Mouse (Mus musculus) ES-Bruce4 (cell line): ENCODE data around the gene Tmem30a. TPM values are rescaled to one million over a fixed set of nuclear protein-coding genes. Genes with fewer than 3 reads are reported as not detected.

Experiments
- H3K27ac ChIP-seq: 2 replicates; pipeline ENCODE4 v1.5.1; 2012; ENCODE audit warnings: low read length, inconsistent platforms; ENCODE audit not compliant: insufficient read depth
- H3K27me3 ChIP-seq: 2 replicates; pipeline ENCODE4 v1.6.1; 2012; ENCODE audit warnings: mild to moderate bottlenecking, low read length, inconsistent platforms; ENCODE audit not compliant: control insufficient read depth, poor library complexity, insufficient read depth, severe bottlenecking
- H3K36me3 ChIP-seq: 2 replicates; pipeline ENCODE4 v1.6.1; 2012; ENCODE audit warnings: inconsistent platforms, mild to moderate bottlenecking, low read length, moderate library complexity; ENCODE audit not compliant: control insufficient read depth, poor library complexity, insufficient read depth, severe bottlenecking
- H3K4me1 ChIP-seq: one replicate; pipeline ENCODE4 v1.8.1; 2011; ENCODE audit warnings: low read length; ENCODE audit not compliant: control insufficient read depth, insufficient read depth
- H3K4me3 ChIP-seq: 2 replicates; pipeline ENCODE4 v1.5.1; 2011; ENCODE audit warnings: low read depth, mild to moderate bottlenecking, low read length
- H3K9ac ChIP-seq: 2 replicates; pipeline ENCODE4 v1.6.1; 2012; ENCODE audit warnings: low read depth, mild to moderate bottlenecking, inconsistent platforms; ENCODE audit not compliant: poor library complexity, severe bottlenecking
- H3K9me3 ChIP-seq: replicated peaks from 2 replicates; pipeline ENCODE4 v1.6.1; 2012; ENCODE audit warnings: mild to moderate bottlenecking, low read length, inconsistent platforms; ENCODE audit not compliant: control insufficient read depth, poor library complexity, insufficient read depth, severe bottlenecking
- CTCF ChIP-seq: IDR thresholded peaks from one replicate; pipeline ENCODE4 v1.8.1; 2011; ENCODE audit warnings: low read depth, low read length
- EP300 ChIP-seq: IDR thresholded peaks from 2 replicates; pipeline ENCODE4 v1.6.1; 2011; ENCODE audit warnings: low read depth, low read length; ENCODE audit not compliant: insufficient read depth
- POLR2A ChIP-seq: IDR thresholded peaks from one replicate; pipeline ENCODE4 v1.8.1; 2011; ENCODE audit warnings: low read length; ENCODE audit not compliant: insufficient read depth
- polyA plus RNA-seq: library from polyadenylated mRNA; stranded (reverse); fragments of >200 nt; gene quantifications from 2 replicates; pipeline ENCODE4 v1.2.4, GENCODE M21; 2011; ENCODE audit warnings: low read depth; ENCODE audit not compliant: missing spikeins, insufficient read depth, insufficient read length

The Tmem30a gene
- polyA plus RNA-seq, 1 experiment, result 58.8 TPM

DNA sequence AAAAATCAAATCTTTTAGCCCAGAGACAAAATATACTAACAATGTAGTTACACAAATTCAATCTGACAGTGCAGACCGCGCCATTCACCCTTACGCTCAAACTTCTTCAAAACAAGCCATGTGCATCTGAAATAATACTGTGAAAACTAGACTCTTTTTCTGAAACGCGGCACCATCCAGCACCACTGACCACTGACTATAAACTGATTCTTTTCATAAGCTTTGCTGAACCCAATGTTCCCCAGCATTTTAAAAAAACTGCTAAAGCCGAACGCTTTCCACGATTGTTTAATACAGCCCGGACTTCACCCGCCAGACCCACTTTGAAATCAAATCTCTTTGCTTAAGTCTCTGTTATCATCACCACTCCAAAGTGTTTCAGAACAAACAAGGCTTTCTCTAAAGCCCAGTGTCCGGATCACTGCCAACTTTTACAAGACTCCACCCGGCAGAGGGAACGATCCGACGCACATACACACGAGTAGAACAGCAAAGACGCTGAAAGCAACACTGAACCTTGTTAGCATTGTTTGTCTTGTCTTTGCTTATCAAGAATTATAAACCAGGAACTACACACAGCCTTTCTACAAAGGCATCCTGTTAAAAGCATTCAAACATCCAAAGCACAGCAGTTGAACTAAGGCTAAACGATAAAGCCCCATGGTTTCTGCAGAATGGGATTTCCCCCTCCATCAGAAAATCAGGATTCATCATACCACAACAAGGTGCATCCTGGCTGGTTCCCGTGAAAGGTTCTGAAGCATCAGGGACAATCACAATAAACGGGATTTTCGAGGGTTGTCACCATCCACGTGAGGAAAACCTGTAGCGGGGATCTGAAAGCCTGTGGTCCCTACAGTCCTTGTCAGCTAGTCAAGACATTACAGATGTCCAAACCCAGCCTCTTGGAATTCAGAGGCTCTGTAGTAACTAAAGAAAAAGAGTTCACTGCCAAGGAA lies 36.8 kb upstream of the Tmem30a start:
- Histone ChIP-seq H3K4me1 (no peaks in the 10 kb centered on the region), H3K27ac (no peak overlapping the region), H3K27me3 (no peaks in the 10 kb centered on the region), H3K4me3 (no peak overlapping the region), H3K9me3 (no peaks in the 10 kb centered on the region), H3K36me3 (no peaks in the 10 kb centered on the region), H3K9ac (no peak overlapping the region)
- TF ChIP-seq CTCF (no peak), POLR2A (no peak), EP300 (no peak)

DNA sequence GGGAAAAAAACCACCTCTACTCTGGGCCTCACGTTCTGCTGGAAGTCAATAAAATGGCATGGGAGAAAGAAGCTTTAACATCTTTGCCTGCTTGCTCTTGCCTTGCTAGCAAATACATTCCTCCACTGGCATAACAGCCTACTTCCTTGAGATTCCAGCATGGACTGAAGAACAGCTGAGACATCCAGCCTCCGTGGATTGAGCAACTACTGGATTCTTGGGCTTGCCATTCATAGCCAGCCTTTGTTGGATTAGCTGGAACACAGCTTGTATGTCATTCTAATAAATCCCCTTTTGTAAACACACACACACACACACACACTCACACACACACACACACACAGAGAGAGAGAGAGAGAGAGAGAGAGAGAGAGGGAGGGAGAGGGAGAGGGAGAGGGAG lies 33.8 kb upstream of the Tmem30a start:
- Histone ChIP-seq H3K9ac (no peak overlapping the region), H3K27me3 (no peaks in the 10 kb centered on the region), H3K9me3 (no peaks in the 10 kb centered on the region), H3K27ac (no peak overlapping the region), H3K4me1 (no peaks in the 10 kb centered on the region), H3K4me3 (no peak overlapping the region), H3K36me3 (no peaks in the 10 kb centered on the region)
- TF ChIP-seq CTCF (no peak), POLR2A (no peak), EP300 (no peak)

DNA sequence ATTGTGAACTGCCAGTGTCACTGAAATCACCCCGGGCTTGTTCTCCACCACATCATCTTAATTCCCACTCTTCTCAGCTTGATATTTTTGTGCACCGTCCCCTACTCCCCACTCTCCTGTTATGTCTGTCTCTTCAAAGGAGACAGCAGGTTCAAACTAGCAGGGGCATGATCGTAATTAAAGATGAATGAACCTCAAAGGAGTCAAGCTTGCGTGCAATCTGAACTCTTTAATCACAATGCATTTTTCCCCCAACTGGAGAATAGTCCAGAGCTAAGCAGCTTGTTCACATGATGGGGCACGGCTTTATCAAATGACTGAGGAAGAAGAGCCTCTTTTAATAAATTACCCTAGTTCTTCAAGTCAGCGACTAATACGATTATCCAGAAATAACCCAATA lies 32.2 kb upstream of the Tmem30a start:
- Histone ChIP-seq H3K4me3 (no peak overlapping the region), H3K9me3 (no peaks in the 10 kb centered on the region), H3K36me3 (no peaks in the 10 kb centered on the region), H3K27ac (no peak overlapping the region), H3K4me1 (no peaks in the 10 kb centered on the region), H3K27me3 (no peaks in the 10 kb centered on the region), H3K9ac (no peak overlapping the region)
- no peak for TF ChIP-seq POLR2A
- no peak for TF ChIP-seq CTCF
- TF ChIP-seq EP300, result no peak

DNA sequence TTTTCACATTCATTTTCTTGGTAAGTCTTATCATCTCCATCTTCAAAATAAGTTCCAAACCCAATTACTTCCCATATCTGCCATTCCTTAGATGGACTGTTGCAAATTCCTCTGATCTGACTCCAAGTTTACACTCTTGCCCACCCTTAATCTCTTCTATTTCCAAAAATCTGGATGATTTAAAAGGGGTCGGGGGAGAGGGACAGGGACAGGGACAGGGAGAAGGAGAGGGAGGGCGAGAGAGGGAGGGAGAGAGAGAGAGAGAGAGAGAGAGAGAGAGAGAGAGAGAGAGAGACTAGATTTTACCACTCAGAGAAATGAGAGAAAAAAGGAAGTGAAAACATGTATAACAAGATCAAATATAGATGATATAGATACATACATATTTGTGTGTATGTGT lies 30.5 kb upstream of the Tmem30a start:
- TF ChIP-seq CTCF, result no peak
- no peak for TF ChIP-seq EP300
- TF ChIP-seq POLR2A, result no peak
- Histone ChIP-seq H3K27me3 (no peaks in the 10 kb centered on the region), H3K9ac (no peak overlapping the region), H3K4me3 (no peak overlapping the region), H3K4me1 (no peaks in the 10 kb centered on the region), H3K27ac (no peak overlapping the region), H3K36me3 (no peaks in the 10 kb centered on the region), H3K9me3 (no peaks in the 10 kb centered on the region)

DNA sequence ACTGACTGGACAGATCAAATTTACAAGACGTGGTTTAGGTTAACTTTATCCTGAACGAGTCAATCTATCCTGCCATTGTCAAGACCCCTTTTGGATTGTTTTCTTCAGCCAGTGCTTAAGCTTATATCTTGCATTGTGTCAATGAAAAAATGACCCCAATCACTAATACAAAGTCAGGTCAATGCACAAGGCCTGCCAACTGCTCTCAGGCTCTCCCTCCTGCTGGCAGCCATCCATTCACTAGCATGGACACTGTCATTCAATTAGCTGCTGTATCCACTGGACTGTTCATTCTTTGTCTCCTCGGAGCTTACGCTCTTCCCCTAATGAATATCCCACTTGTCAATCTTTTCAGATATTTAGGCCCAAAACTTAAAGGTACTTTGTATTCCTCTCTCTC lies 30.1 kb upstream of the Tmem30a start:
- Histone ChIP-seq H3K9ac (no peak overlapping the region), H3K27ac (no peak overlapping the region)
- TF ChIP-seq CTCF (no peak), EP300 (no peak), POLR2A (no peak)

DNA sequence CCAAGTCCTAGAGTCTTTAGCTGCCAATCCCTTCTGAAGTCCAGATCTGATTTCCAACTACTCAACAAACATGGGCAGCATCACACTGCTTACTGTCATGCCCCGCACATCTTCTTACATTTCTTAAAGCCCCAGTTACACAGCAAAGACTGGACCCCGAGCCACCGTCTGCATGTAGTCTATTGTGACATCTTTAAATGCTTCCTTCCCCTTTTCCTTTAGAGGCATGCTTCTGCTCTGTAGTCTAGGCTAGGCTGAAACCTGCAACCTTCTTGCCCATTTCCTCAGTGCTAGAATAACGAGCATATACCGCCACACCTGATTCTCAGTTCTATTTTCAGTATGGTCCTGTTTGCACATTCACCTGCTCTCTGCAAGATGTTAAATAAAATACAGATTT lies 23.2 kb upstream of the Tmem30a start:
- Histone ChIP-seq H3K27me3 (no peaks in the 10 kb centered on the region), H3K27ac (no peak overlapping the region), H3K36me3 (no peaks in the 10 kb centered on the region)

More for the DNA sequence above, 30.1 kb upstream of the Tmem30a start:
- no peaks in the 10 kb centered on the region for H3K36me3 ChIP-seq
- H3K4me3 ChIP-seq, result no peak overlapping the region
- no peaks in the 10 kb centered on the region for H3K27me3 ChIP-seq
- H3K9me3 ChIP-seq, result no peaks in the 10 kb centered on the region
- no peaks in the 10 kb centered on the region for H3K4me1 ChIP-seq

More for the DNA sequence above, 23.2 kb upstream of the Tmem30a start:
- no peak overlapping the region for H3K9ac ChIP-seq
- TF ChIP-seq POLR2A (no peak), CTCF (no peak), EP300 (no peak)
- no peaks in the 10 kb centered on the region for H3K9me3 ChIP-seq
- no peaks in the 10 kb centered on the region for H3K4me1 ChIP-seq
- no peak overlapping the region for H3K4me3 ChIP-seq
